Mouse (Mus musculus): ENCODE data around the gene Rgl3.

DNA sequence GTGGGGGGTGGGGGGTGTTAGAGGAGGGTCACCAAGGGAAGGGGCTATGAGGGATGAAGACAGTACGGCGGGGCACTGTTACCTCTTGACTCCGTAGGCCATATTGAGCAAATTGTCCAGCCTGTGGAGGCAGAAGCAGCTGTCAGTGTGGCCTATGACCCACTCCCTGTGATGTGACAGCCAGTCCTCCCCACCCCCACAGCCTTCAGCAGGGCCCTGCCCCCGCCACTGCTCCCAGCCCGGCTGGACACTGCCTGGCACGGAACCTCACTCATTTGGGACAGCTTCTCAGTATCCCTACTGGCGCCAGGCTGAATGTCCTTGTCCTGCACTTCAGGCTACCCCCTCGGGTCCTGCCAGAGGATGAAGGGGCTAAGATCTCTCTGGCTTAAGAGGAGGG is 35.3 kb upstream of the Rgl3 start:
- TF ChIP-seq USF1 (IDR thresholded peaks at IDR 0.05; ENCODE audit: low read depth) (no peak), CEBPB (IDR thresholded peaks at IDR 0.05; ENCODE audit: insufficient read depth, poor library complexity, severe bottlenecking) (no peak), POLR2A (IDR thresholded peaks at IDR 0.05; ENCODE audit: insufficient read length, low read depth) (no peak), E2F4 (IDR thresholded peaks at IDR 0.05; ENCODE audit: insufficient read depth) (no peak), POLR2AphosphoS2 (IDR thresholded peaks at IDR 0.05; ENCODE audit: insufficient read length, low read depth) (no peak), TCF12 (IDR thresholded peaks at IDR 0.05; ENCODE audit: insufficient read depth, poor library complexity, severe bottlenecking) (no peak), MYOD1 (IDR thresholded peaks at IDR 0.05; ENCODE audit: control insufficient read depth in 1 of 3, insufficient read length in 2 of 3, low read depth in 2 of 3) (peak in 2 of 3 experiments; percentile 6 to 87), SRF (IDR thresholded peaks at IDR 0.05; ENCODE audit: control insufficient read depth, insufficient read length, low read depth) (no peak), REST (IDR thresholded peaks at IDR 0.05; ENCODE audit: insufficient read depth, insufficient read length) (no peak), MAX (IDR thresholded peaks at IDR 0.05; ENCODE audit: low read depth) (no peak), MYOG (IDR thresholded peaks at IDR 0.05; ENCODE audit: control insufficient read depth in 1 of 3, insufficient read depth in 1 of 3, insufficient read length in 2 of 3, low read depth in 2 of 3) (peak in 2 of 3 experiments; percentile 5 to 57)

Data from myocyte (in vitro differentiated cells).